Mouse (Mus musculus): ENCODE measurements at regions not wholly inside any gene's neighbourhood (a gene's known extent, or its start where the extent isn't known, plus 50 kb on each side); places are given as distances from the start of the nearest gene placed in this dataset.

DNA sequence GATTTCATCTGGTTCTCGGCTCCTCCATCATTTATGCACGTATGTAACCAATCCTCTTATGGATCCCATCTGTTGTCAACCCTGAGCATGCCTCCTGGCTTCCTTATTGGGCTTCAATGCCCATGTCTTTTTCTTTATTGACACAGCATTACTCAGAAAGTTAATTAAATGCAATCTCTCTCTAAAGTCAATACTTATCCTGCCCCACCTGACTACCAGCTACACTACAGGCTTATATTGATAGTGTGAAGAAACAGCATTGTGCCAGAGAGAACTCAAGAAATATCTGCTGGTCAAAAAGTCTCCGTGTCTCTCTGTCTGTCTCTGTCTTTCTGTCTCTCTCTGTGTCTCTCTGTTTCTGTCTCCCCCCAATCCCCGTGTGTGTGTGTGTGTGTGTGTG, 194.7 kb upstream of the Rfx3 start:
- no peak for TF ChIP-seq MEF2A (IDR thresholded peaks at IDR 0.05; ENCODE audit: borderline replicate concordance, low read depth, low read length)
- TF ChIP-seq ZMIZ1 (IDR thresholded peaks at IDR 0.05; ENCODE audit: low read depth, low read length): no peak

Measured in CH12.LX (cell line).